Comparison of ENCODE assay signal across 20 mouse cellular contexts in the genomic region with DNA sequence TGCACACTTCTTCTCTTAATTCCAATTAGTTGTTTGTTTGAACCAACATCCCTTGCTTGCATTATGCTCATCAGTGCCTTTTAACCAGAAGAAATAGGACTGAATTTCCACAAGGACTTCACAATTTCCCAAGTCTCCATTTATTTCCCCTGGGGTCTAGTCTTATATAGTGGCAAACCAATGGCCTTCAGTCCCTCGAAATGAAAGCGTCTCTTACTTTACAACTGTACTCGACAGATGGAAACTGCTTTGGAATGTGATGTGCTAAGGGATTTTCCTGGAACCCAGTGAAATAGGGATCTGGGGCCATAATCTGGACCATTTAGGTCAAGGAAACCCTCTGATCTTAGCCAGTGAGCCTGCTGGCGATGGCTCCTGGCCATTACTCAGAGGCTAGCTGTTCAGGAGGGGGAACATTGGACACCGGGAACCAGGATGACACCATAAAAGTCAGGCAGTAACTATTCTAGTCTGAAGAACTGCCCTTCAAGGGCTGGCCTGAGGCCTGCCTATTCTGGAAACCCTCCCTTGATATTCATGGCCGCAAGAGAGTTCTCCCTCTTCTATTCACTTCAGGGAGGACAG. TPM values are rescaled to one million over a fixed set of nuclear protein-coding genes. Genes with fewer than 3 reads are reported as not detected.
DNase-seq lines count a peak whose midpoint lies in the region; ATAC-seq and TF ChIP-seq lines count a peak whose summit lies in the region.
"Had no signal": no experiment of that assay in that cellular context is flagged by ENCODE, and none has a peak within 500 bp of the region (broad histone marks: within the 10 kb centered on the region; RNA-seq: fewer than 3 reads in every experiment).

No protein-coding gene starts in this region.

- no peaks in the 10 kb centered on the region for H3K9me3 ChIP-seq in forebrain, postnatal 0 days (ENCODE audit: low read length)
- H3K9me3 ChIP-seq in midbrain, embryonic 15.5 days: no peaks in the 10 kb centered on the region
- H3K9me3 ChIP-seq in intestine, embryonic 16.5 days (ENCODE audit: control insufficient read depth, low read length): no peaks in the 10 kb centered on the region
- H3K9me3 ChIP-seq: embryonic facial prominence, embryonic 10.5 days; liver, embryonic 12.5 days; megakaryocyte, embryonic 14.5 days had no signal

- no peak for TF ChIP-seq CTCF in forebrain, postnatal 0 days (IDR thresholded peaks at IDR 0.05; ENCODE audit: low read depth)

- H3K27me3 ChIP-seq in forebrain, postnatal 0 days (ENCODE audit: insufficient read depth, low read length): no peaks in the 10 kb centered on the region
- H3K27me3 ChIP-seq in midbrain, embryonic 15.5 days (replicated peaks): no peaks in the 10 kb centered on the region
- no peaks in the 10 kb centered on the region for H3K27me3 ChIP-seq in intestine, embryonic 16.5 days (replicated peaks; ENCODE audit: control insufficient read depth, insufficient read depth, low read length)
- H3K27me3 ChIP-seq: liver, embryonic 12.5 days had no signal

- no peaks in the 10 kb centered on the region for H3K36me3 ChIP-seq in forebrain, postnatal 0 days (ENCODE audit: insufficient read depth)
- H3K36me3 ChIP-seq in midbrain, embryonic 15.5 days (replicated peaks): no peaks in the 10 kb centered on the region
- no peaks in the 10 kb centered on the region for H3K36me3 ChIP-seq in intestine, embryonic 16.5 days (ENCODE audit: control insufficient read depth, insufficient read depth, low read length)
- H3K36me3 ChIP-seq: embryonic facial prominence, embryonic 10.5 days; liver, embryonic 12.5 days had no signal

- no peak overlapping the region for H3K4me2 ChIP-seq in forebrain, postnatal 0 days (ENCODE audit: low read depth)
- no peak overlapping the region for H3K4me2 ChIP-seq in midbrain, embryonic 15.5 days
- H3K4me2 ChIP-seq in intestine, embryonic 16.5 days (ENCODE audit: low read depth, low read length): no peak overlapping the region
- H3K4me2 ChIP-seq: liver, embryonic 12.5 days had no signal

- H3K4me1 ChIP-seq in forebrain, postnatal 0 days (ENCODE audit: insufficient read depth): no peaks in the 10 kb centered on the region
- peaks cover 7% of the 10 kb centered on the region; the same call in 1 of the 2 replicates for H3K4me1 ChIP-seq in midbrain, embryonic 15.5 days
- no peaks in the 10 kb centered on the region for H3K4me1 ChIP-seq in intestine, embryonic 16.5 days (ENCODE audit: control insufficient read depth, insufficient read depth, low read length)
- H3K4me1 ChIP-seq: embryonic facial prominence, embryonic 10.5 days; liver, embryonic 12.5 days; megakaryocyte, embryonic 14.5 days had no signal

- peak; percentile 43 for DNase-seq in gastrocnemius, adult 18-20 months (ENCODE audit: low spot score)
- DNase-seq in gastrocnemius, postnatal 14 days: no peak
- DNase-seq in adrenal gland, postnatal 36 days: peak; percentile 26 to 53
- no peak for DNase-seq in forebrain, postnatal 0 days
- DNase-seq in urinary bladder, adult 2 months (ENCODE audit: low spot score): no peak
- DNase-seq in cerebellum, adult 11-12 months: no peak
- DNase-seq: B cell, adult 2 months; cerebellum, adult 8-10 months; kidney, postnatal 10 days; layer of hippocampus, adult 9-11 months; right cerebral cortex, postnatal 14 days had no signal

- no peak overlapping the region for H3K4me3 ChIP-seq in forebrain, postnatal 0 days (ENCODE audit: low read depth, low read length)
- H3K4me3 ChIP-seq in midbrain, embryonic 15.5 days: no peak overlapping the region
- H3K4me3 ChIP-seq in intestine, embryonic 16.5 days (ENCODE audit: low read length): no peak overlapping the region
- H3K4me3 ChIP-seq: embryonic facial prominence, embryonic 10.5 days; liver, embryonic 12.5 days; megakaryocyte, embryonic 14.5 days had no signal

- ATAC-seq in forebrain, postnatal 0 days: peak; percentile 26; the same call in 1 of the 2 replicates
- peak; percentile 51 for ATAC-seq in midbrain, embryonic 15.5 days (replicated peaks)
- no peak for ATAC-seq in intestine, embryonic 16.5 days
- ATAC-seq: inflammation-experienced regulatory T-cells, adult 6 months; liver, embryonic 12.5 days had no signal

- intact Hi-C loops in gastrocnemius, postnatal 14 days (cut with DNase I; ENCODE audit: low total_unique reads): no loop called here

- no peak overlapping the region for H3K27ac ChIP-seq in forebrain, postnatal 0 days (ENCODE audit: low read depth, low read length)
- peak overlapping the region; percentile 65 for H3K27ac ChIP-seq in midbrain, embryonic 15.5 days
- no peak overlapping the region for H3K27ac ChIP-seq in intestine, embryonic 16.5 days (ENCODE audit: low read length)
- H3K27ac ChIP-seq: embryonic facial prominence, embryonic 10.5 days; liver, embryonic 12.5 days had no signal

- no peak overlapping the region for H3K9ac ChIP-seq in forebrain, postnatal 0 days
- H3K9ac ChIP-seq in midbrain, embryonic 15.5 days: no peak overlapping the region
- no peak overlapping the region for H3K9ac ChIP-seq in intestine, embryonic 16.5 days (ENCODE audit: low read depth, low read length)
- H3K9ac ChIP-seq: liver, embryonic 12.5 days had no signal

- WGBS in forebrain, postnatal 0 days: 37% methylated on average over 6 of the region's 6 CpGs
- WGBS in midbrain, embryonic 15.5 days: 58% methylated on average over 6 of the region's 6 CpGs
- 85% methylated on average over 6 of the region's 6 CpGs for whole genome bisulfite sequencing in intestine, embryonic 16.5 days

RNA-seq across cellular contexts. Expression of a gene that starts 2.3 kb away (rescaled TPM):
- total RNA-seq in gastrocnemius, adult 18-20 months (2021): 1 to 10 TPM; 1.6 to 4.3 TPM
- 10 to 100 TPM; 69.2 to 90.6 TPM for total RNA-seq in gastrocnemius, postnatal 14 days (2021)
- total RNA-seq in adrenal gland, postnatal 36 days (2021): not detected
- total RNA-seq in forebrain, postnatal 0 days (2014; rRNA removed): 0.15 TPM in 1 of 2 replicates, not detected in the other
- polyA plus RNA-seq in forebrain, postnatal 0 days (2015; fragmentation: Nextera tagmentation; extraction: Ambion mirVana): not detected in 2 replicates
- polyA plus RNA-seq in midbrain, embryonic 15.5 days (2015; fragmentation: Nextera tagmentation; extraction: Ambion mirVana): not detected in 2 replicates
- polyA plus RNA-seq in urinary bladder, adult 2 months (2012; rRNA removed): not detected in 2 replicates
- polyA plus RNA-seq in intestine, embryonic 16.5 days (2015; fragmentation: Nextera tagmentation; extraction: Ambion mirVana): 0.07 and 0.21 TPM in 2 replicates
- total RNA-seq: granulocyte monocyte progenitor cell, adult 5-6 weeks; left cerebral cortex, postnatal 25 days; neutrophil, adult 5-6 weeks had no signal
- polyA plus RNA-seq: embryonic facial prominence, embryonic 10.5 days; inflammation-experienced regulatory T-cells, adult 6 months; liver, embryonic 12.5 days had no signal

Comparison
In these comparisons a context has a peak if more than half of its experiments do, and no peak if none do; other contexts are left out.
1. DNase-seq: peak in gastrocnemius, adult 18-20 months (single experiment) and adrenal gland, postnatal 36 days (2 of 2); none in gastrocnemius, postnatal 14 days (single experiment), forebrain, postnatal 0 days (single experiment), urinary bladder, adult 2 months (single experiment) and cerebellum, adult 11-12 months (single experiment).
2. RNA of a gene that starts 2.3 kb away (total RNA-seq): 69.2 to 90.6 TPM in gastrocnemius, postnatal 14 days; 1.6 to 4.3 TPM in gastrocnemius, adult 18-20 months, not detected in adrenal gland, postnatal 36 days and 0.15 TPM in forebrain, postnatal 0 days; every median in the first group is over 10 times any median in the second.